Mouse (Mus musculus) heart, adult 9 months (tissue): Measurements from ENCODE around the gene Bcl2.

ENCODE experiments used
- DNase-seq, 2 experiments: peaks; one replicate each; pipeline ENCODE4 v3.0.0; 2022; ENCODE audit warnings: low spot score in 2 of 2

The Bcl2 gene

GRCm38 (mm10) chr1:106587866-106588470 lies 126.1 kb downstream of the Bcl2 start:
- DNase-seq, result no peak

- DNase-seq, result no peak
These were observed 127.3 kb downstream of the Bcl2 start for GRCm38 (mm10) chr1:106586761-106587160.

GRCm38 (mm10) chr1:106585349-106585748 lies 128.7 kb downstream of the Bcl2 start:
- DNase-seq, result no peak

- no peak for DNase-seq
These were observed 129.2 kb downstream of the Bcl2 start for GRCm38 (mm10) chr1:106584824-106585223.

- DNase-seq, result no peak
These were observed 129.8 kb downstream of the Bcl2 start for GRCm38 (mm10) chr1:106584273-106584672.

- peak; percentile 68 to 72 for DNase-seq
These were observed 130.5 kb downstream of the Bcl2 start for GRCm38 (mm10) chr1:106583245-106584241.

- no peak for DNase-seq
These were observed 131.3 kb downstream of the Bcl2 start for GRCm38 (mm10) chr1:106582810-106583209.

- no peak for DNase-seq
These were observed 132.3 kb downstream of the Bcl2 start for GRCm38 (mm10) chr1:106581812-106582211.

GRCm38 (mm10) chr1:106579768-106580167 lies 134.3 kb downstream of the Bcl2 start:
- DNase-seq, result no peak

- no peak for DNase-seq
These were observed 141.6 kb downstream of the Bcl2 start for GRCm38 (mm10) chr1:106572506-106572905.

- DNase-seq, result no peak
These were observed 143.2 kb downstream of the Bcl2 start for GRCm38 (mm10) chr1:106570870-106571269.

GRCm38 (mm10) chr1:106570366-106570765 lies 143.7 kb downstream of the Bcl2 start:
- DNase-seq, result no peak

- no peak for DNase-seq
These were observed 144.4 kb downstream of the Bcl2 start for GRCm38 (mm10) chr1:106569674-106570073.

- DNase-seq, result no peak
These were observed 145.2 kb downstream of the Bcl2 start for GRCm38 (mm10) chr1:106568868-106569267.

- DNase-seq, result no peak
These were observed 146.6 kb downstream of the Bcl2 start for GRCm38 (mm10) chr1:106567506-106567905.

- no peak for DNase-seq
These were observed 147.7 kb downstream of the Bcl2 start for GRCm38 (mm10) chr1:106566120-106567086.

- DNase-seq, result no peak
These were observed 148.8 kb downstream of the Bcl2 start for GRCm38 (mm10) chr1:106565238-106565637.

GRCm38 (mm10) chr1:106564436-106564835 lies 149.6 kb downstream of the Bcl2 start:
- no peak for DNase-seq

- no peak for DNase-seq
These were observed 151.3 kb downstream of the Bcl2 start for GRCm38 (mm10) chr1:106562751-106563150.

GRCm38 (mm10) chr1:106561085-106561760 lies 152.9 kb downstream of the Bcl2 start:
- no peak for DNase-seq

- no peak for DNase-seq
These were observed 154.0 kb downstream of the Bcl2 start for GRCm38 (mm10) chr1:106560105-106560504.
